Mouse (Mus musculus) E14TG2a.4 (cell line): ENCODE measurements at regions not wholly inside any gene's neighbourhood (a gene's known extent, or its start where the extent isn't known, plus 50 kb on each side); places are given as distances from the start of the nearest gene placed in this dataset.

ENCODE experiments used
- H3K27me3 ChIP-seq: 2 replicates; pipeline ENCODE4 v1.6.1; 2014; ENCODE audit warnings: low read length, control low read depth; ENCODE audit not compliant: insufficient read depth
- H3K36me3 ChIP-seq: 2 replicates; pipeline ENCODE4 v1.6.1; 2014; ENCODE audit warnings: low read length, control low read depth; ENCODE audit not compliant: insufficient read depth
- H3K4me1 ChIP-seq: replicated peaks from 2 replicates; pipeline ENCODE4 v1.6.1; 2014; ENCODE audit warnings: low read depth, low read length, control low read depth
- H3K4me3 ChIP-seq: replicated peaks from 2 replicates; pipeline ENCODE4 v1.5.1; 2014; ENCODE audit warnings: mild to moderate bottlenecking, low read length
- H3K9me3 ChIP-seq: 2 replicates; pipeline ENCODE4 v1.6.1; 2014; ENCODE audit warnings: low read length, control low read depth
- CTCF ChIP-seq: conservative IDR thresholded peaks from 2 replicates; pipeline ENCODE4 v1.5.1; 2014; ENCODE audit warnings: low read length
- NANOG ChIP-seq: IDR thresholded peaks from 2 replicates; pipeline ENCODE4 v1.6.1; 2014; ENCODE audit warnings: borderline replicate concordance, low read length, mixed read lengths
- POU5F1 ChIP-seq: IDR thresholded peaks from 2 replicates; pipeline ENCODE4 v1.6.1; 2014; ENCODE audit warnings: low read length, borderline replicate concordance

GRCm38 (mm10) chr7:145043455-145044149, 103.9 kb upstream of the Ccnd1 start:
- peaks cover 5% of the 10 kb centered on the region for H3K9me3 ChIP-seq
- TF ChIP-seq CTCF, result no peak
- no peak for TF ChIP-seq NANOG
- no peak for TF ChIP-seq POU5F1
- no peaks in the 10 kb centered on the region for H3K36me3 ChIP-seq
- H3K27me3 ChIP-seq, result peaks cover 20% of the 10 kb centered on the region
- peaks cover 16% of the 10 kb centered on the region for H3K4me1 ChIP-seq
- H3K4me3 ChIP-seq, result no peak overlapping the region

DNA sequence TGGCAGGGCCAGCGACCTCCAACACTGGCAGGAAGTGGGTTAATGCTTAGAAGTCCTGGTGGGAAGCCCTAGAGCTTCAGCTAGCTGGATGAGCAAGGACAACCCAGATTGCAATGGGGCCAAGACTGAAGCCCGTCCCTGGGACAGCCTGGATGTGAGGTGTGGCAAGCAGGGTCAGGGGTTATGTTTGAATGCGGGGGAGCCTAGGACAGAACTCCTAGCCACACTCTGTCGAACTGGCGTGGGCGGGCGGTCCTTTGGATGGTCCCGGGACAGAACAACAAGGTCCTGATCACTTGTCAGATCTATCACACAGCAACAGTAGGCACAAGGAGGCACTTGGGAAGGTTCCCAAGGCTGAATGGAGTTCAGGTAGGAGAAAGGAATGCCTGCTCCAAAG, 101.1 kb upstream of the Ccnd1 start:
- Histone ChIP-seq H3K4me3 (no peak overlapping the region), H3K4me1 (peaks cover 19% of the 10 kb centered on the region), H3K9me3 (peaks cover 21% of the 10 kb centered on the region), H3K36me3 (no peaks in the 10 kb centered on the region), H3K27me3 (peaks cover 22% of the 10 kb centered on the region)
- TF ChIP-seq POU5F1 (no peak), CTCF (no peak), NANOG (no peak)

GRCm38 (mm10) chr7:145034385-145034784, 94.7 kb upstream of the Ccnd1 start:
- Histone ChIP-seq H3K36me3 (no peaks in the 10 kb centered on the region), H3K4me1 (peaks cover 82% of the 10 kb centered on the region), H3K9me3 (peaks cover 21% of the 10 kb centered on the region), H3K27me3 (peaks cover 34% of the 10 kb centered on the region), H3K4me3 (peak overlapping the region; percentile 64)
- no peak for TF ChIP-seq POU5F1
- peak; percentile 61; the same call in 1 of the 2 replicates for TF ChIP-seq NANOG

GRCm38 (mm10) chr7:145031275-145031674, 91.5 kb upstream of the Ccnd1 start:
- no peaks in the 10 kb centered on the region for H3K36me3 ChIP-seq
- peak overlapping the region; percentile 55 for H3K4me3 ChIP-seq

DNA sequence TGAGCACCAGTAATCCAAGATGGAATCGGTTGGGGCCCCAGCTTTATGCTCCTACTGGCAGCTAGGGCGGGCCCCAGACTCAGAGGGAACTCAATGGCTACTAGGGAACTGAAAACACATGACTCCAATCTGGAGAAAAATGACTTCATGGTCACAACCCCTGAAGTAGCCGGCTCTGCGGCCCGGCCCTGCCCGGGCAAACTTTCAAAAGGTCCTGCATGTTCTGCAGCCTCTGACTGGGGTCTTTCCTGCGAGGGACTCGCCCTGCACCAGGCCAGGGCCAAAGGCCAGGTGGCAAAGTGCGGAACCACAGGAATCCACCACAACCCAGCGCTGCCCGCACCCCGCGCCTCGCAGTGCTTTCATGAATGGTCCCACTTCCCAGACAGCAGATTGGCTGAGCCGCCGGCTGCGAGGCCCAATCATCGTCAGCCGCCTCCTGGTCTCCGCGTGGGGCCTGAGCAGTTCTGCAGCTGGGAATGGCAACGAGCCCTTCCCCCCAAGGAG, 91.0 kb upstream of the Ccnd1 start:
- H3K27me3 ChIP-seq, result peaks cover 49% of the 10 kb centered on the region
- H3K9me3 ChIP-seq, result no peaks in the 10 kb centered on the region
- peaks cover 70% of the 10 kb centered on the region for H3K4me1 ChIP-seq
- TF ChIP-seq POU5F1 (no peak), CTCF (no peak), NANOG (no peak)
- H3K4me3 ChIP-seq, result peak overlapping the region; percentile 55
- H3K36me3 ChIP-seq, result no peaks in the 10 kb centered on the region

More at GRCm38 (mm10) chr7:145031275-145031674, 91.5 kb upstream of the Ccnd1 start:
- Histone ChIP-seq H3K27me3 (peaks cover 45% of the 10 kb centered on the region), H3K4me1 (peaks cover 73% of the 10 kb centered on the region), H3K9me3 (no peaks in the 10 kb centered on the region)
- TF ChIP-seq NANOG (no peak), CTCF (no peak), POU5F1 (no peak)

GRCm38 (mm10) chr7:145029622-145030021, 89.9 kb upstream of the Ccnd1 start:
- TF ChIP-seq NANOG (no peak), POU5F1 (no peak), CTCF (no peak)
- Histone ChIP-seq H3K4me1 (peaks cover 61% of the 10 kb centered on the region), H3K27me3 (peaks cover 50% of the 10 kb centered on the region), H3K36me3 (no peaks in the 10 kb centered on the region), H3K4me3 (no peak overlapping the region), H3K9me3 (no peaks in the 10 kb centered on the region)

DNA sequence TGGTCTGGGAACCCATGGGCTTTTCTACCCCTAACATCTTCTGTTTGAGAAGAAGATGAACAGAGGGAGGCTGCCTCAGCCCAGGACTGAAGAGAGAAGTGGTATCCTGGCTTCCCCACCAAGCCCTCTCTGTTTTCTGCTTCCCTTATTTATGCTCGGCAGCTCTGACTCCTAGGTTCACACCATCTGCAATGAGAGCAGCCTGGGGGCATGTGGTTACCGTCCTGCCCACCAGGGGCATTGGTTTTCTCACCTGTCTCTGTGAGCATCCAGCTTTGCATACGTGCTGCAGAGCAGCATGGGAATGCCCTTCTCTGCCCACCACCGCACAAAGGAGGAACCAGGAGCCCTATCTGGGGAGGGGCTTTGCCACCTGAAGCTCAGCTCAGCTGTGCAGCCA, 89.4 kb upstream of the Ccnd1 start:
- Histone ChIP-seq H3K9me3 (no peaks in the 10 kb centered on the region), H3K4me3 (no peak overlapping the region), H3K4me1 (peaks cover 57% of the 10 kb centered on the region), H3K27me3 (peaks cover 50% of the 10 kb centered on the region), H3K36me3 (no peaks in the 10 kb centered on the region)
- TF ChIP-seq NANOG (no peak), POU5F1 (no peak), CTCF (peak; percentile 42)

DNA sequence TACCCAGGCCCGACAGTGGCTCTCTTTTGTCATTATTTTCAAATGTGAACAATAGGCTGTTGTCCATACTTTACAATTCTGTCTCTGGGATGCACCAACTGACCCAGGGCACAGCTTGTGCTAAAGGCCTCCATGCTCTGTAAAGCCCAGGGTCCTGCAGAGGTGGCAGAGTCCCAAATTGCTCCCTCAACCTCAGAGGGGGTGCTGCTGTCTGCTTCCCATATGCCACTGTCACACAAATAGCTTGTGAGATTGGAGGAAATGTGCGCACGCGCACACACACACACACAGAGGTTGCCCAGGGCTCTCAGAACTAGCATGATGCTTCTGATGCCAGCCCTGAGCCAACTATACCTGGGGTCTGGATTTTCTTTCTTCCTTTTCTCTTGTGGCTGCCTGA, 87.3 kb upstream of the Ccnd1 start:
- TF ChIP-seq CTCF (no peak), POU5F1 (no peak), NANOG (no peak)
- Histone ChIP-seq H3K9me3 (no peaks in the 10 kb centered on the region), H3K4me3 (no peak overlapping the region), H3K4me1 (peaks cover 38% of the 10 kb centered on the region), H3K27me3 (peaks cover 45% of the 10 kb centered on the region), H3K36me3 (no peaks in the 10 kb centered on the region)

GRCm38 (mm10) chr7:145026014-145026285, 86.2 kb upstream of the Ccnd1 start:
- H3K4me1 ChIP-seq, result peaks cover 32% of the 10 kb centered on the region
- H3K4me3 ChIP-seq, result no peak overlapping the region
- H3K27me3 ChIP-seq, result peaks cover 38% of the 10 kb centered on the region
- no peaks in the 10 kb centered on the region for H3K9me3 ChIP-seq
- no peaks in the 10 kb centered on the region for H3K36me3 ChIP-seq
- TF ChIP-seq NANOG, result no peak
- no peak for TF ChIP-seq POU5F1
- no peak for TF ChIP-seq CTCF
